Mouse (Mus musculus): ENCODE data around the gene Amacr.

Gene Amacr

DNA sequence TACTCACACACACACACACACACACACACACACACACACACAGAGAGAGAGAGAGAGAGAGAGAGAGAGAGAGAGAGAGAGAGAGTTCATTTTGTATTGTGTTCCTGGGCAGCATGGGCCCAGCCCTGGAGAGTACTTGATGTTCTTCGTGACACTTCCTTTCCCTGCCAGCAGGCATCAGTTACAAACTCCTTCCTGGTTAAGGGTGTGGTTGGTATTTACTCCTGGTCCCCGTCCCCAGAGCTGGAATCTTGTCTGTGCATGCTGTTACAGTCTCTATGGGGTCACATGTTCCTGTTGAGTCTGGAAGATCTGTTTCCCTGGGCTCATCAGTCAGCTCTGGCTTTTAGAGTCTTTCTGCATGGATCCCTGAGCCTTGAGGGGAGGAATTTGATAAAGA is 8.9 kb downstream of the Amacr start:
- DNase-seq: no peak

DNA sequence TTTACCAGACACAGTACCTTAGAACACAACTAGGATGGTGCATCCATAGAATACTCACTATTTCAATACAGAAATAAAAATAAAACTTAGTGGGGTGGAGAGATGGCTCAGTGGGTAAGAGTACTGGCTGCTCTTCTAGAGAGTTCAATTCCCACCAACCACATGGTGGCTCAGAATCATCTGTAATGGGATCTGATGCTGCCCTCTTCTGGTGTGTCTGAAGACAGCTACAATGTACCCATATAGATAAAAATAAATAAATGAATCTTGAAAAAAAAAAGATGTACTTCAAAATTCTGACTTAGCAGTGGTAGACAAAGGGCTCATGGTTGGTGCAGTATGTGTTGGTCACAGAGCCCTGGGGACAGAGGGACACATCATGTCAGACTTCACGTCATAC is 10.0 kb downstream of the Amacr start:
- DNase-seq: no peak

DNA sequence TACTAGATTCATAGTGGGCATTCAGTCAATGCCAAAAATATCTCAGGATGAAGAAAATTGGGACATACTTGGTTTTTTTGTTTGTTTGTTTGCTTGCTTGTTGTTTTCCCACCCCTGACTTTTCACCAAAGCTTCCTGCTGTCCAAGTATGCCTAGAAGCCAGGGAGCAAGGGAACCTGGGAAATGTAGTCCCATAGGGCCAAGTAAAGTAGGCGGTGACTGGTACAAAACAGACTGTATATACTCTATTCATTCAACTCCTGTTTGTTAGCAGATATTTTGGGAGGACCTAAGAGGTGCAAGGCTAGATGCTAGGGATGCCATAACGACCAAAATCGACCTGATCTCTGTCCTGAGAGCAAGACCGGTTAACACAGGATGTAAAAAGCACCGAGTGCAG is 18.3 kb downstream of the Amacr start:
- DNase-seq: no peak

DNA sequence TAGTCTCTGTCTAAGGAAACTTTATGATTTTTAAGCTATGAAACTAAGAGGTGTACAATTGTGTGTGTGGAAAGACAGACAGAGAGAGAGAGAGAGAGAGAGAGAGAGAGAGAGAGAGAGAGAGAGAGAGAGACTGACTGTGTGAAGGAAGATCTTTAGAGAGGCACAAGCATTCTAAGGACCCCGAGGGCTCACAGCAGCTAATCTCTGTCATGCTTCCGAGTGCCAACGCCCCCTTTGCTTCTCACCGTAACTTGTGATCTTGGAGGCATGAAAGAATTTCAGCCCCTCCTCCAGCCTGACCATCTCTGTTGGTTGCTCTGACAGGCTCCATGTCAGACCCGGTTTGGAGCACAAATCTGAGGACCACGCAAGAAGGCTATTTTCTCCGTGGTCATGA is 18.9 kb downstream of the Amacr start, which contains the start of gene Slc45a2:
Slc45a2 (plus strand) TSS at position 301 of the 400 bp plus-strand sequence.
- no peak for DNase-seq

DNA sequence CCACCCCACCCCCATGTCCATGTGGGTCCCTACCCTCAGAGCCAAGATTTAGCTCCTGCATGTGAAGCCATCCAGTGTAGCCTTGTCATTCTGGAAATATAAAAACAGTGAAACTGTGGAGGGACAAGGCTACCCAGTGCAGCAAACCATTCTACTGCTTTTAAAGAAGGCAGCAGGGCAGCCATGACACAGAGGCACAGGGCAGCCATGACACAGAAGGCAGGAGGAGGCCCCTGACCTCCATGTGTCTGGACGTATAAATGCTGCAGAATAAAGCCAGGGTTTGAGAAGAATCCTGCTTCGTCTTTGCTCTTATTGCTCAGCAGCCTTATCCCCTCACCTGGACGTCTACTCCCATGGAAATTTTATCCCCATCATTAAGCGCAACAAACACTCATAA is 22.2 kb downstream of the Amacr start:
- DNase-seq: no peak

DNA sequence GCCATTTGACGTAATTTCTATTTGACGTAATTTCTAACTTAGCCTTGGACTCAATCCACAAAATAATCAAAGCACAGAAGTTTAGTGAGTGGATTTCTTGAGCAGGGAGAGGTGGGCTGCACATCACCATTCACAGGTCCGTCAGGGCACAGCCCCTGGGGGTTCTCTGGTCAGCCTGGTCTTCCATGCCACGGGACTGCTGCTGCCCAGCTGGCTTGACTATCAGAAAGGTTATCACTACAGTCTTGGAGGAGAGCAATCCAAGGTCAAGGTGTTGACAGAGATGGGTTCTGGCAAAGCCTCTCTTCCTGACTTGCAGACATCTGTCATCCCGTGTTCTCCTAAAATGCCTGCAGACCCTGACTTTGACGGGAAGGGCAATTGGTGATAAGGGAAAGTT is 23.1 kb downstream of the Amacr start:
- no peak for DNase-seq

DNA sequence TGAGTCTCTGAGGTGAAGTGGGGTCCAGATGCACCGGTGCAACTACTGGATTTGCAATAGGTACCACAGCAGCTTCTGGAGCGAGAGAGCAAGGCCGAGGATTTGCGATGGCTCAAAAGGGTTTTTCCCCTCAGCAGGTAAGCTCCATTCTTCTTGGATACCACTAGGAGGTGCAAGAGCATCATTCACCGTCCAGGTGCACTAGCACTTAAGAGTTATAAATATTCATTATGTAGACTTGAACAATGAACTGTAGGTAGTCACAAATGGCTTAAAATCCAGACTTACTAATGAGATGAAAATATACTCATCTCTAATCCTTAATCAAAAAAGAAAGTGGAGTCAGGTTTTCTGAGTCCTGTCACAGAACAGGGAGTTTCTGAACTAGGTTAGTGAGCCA is 27.2 kb downstream of the Amacr start:
- DNase-seq: no peak

DNA sequence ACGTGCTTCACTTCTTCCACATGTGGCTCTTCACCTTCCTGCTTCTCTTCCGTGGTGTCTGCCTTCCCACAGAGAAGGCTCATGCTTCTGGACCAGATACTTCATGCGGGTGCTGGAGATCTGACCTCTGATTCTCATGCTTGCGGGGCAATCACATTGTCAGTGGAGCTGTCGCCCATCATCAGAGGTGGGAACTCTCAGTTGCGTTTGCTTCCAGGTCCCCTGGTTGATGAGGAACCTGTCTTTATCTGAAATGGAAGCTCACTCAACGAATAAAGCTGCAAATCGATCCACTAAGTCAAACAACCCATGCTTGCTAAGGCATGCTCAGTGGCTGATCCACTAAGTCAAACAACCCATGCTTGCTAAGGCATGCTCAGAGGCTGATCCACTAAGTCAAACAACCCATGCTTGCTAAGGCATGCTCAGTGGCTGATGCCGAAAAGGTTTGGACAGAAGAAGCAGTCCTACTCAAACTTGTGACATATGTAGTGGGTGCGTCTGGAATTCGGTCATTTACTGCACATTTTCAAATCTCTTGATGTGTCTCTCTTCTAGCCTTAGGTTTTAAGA is 29.5 kb downstream of the Amacr start:
- no peak for DNase-seq

DNA sequence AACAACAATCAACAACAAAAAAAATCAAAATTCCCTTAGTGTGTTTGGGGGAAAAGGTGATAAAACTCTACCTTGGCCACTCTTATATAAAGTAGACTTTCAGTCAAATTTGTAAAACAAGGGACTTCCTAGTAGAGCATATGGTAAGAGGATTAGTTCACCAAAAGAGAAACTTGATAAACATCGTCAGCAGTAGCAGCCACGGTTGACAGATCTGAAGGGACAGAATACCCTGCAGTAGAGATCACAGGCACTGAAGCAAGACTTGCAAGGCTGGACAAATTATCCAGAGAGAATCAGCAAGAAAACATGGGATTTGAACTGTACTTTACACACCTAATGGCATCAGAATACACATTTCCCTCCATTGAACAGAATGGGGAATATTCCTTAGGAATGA is 33.4 kb downstream of the Amacr start:
- DNase-seq: no peak

DNA sequence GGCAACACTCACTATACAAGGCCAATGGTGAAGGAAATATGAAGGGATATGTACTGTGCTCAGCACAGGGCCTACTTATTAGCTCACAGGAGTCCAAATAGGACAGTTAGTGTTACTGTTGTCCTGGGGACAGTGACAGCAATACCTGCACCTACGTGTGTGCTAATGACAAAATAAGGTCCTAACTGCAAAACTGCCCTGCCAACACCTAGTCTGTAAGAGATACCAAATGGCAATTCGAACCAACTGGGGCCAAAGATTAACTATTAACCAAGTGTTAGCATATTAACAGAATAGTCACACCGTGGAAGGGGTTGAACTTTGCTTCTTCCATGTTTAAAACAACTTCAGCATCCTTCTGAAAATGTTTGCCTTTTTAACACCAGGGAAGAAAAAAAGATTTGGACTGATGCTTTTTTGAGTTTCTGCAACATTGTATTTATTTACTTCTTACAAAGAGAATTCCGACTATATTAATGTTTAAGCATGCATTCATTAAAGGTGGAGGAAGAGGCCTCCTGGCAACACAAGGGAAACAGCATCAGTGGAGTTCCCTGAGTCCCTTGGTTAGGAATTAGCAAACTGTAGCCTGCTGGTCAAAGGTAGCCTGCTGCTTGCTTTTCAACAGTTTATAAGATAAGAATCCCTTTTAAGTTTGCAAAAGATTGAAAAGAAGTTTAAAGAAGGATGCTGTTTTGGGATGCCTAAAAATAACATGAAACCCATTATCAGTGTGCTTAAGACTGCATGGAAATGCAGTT is 45.4 kb downstream of the Amacr start:
- peak; percentile 13 for DNase-seq

GRCm38 (mm10) chr15:11030188-11030587 is 48.6 kb downstream of the Amacr start:
- DNase-seq: no peak

GRCm38 (mm10) chr15:11035947-11036474 is 54.5 kb downstream of the Amacr start:
- DNase-seq: no peak

DNA sequence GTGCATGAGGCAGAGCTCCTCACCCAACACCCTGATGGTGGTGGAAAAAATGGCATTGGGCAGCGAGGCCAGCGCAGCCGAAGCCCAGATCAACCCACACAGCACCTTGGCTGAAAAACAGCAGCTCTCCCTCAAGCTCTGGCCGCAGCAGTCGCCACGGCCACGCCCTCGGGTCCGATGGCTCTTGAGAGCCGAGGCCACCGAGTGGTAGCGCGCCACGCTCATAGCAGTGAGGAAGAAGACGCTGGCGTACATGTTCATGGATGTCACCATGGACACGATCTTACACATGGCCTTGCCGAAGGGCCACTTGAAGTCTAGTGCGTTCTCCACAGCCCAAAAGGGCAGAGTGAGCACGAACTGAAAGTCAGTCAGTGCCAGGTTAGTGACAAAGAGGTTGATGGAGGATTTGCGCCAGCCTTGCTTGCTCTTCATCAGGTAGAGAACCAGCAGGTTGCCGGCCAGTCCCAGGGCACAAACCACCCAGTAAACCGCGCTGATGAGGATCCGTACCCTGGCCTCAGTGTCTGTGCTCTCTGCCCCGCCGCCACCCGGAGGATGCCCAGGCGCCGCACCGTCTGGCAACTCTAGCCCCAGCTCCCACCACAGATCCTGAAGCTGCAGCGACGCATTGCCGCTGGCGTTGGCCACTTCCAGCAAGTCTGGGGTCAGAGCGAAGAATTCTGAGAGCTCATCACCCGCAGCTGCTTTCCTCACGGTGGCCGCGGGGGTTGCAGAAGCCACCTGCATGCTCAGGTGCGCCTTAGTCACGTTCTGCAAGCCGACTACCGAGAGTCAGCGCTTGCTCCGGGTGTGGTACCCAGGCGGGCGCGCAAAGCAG is 55.2 kb downstream of the Amacr start:
- peak; percentile 18 for DNase-seq

GRCm38 (mm10) chr15:11037376-11037695 is 55.8 kb downstream of the Amacr start:
- DNase-seq: no peak

DNA sequence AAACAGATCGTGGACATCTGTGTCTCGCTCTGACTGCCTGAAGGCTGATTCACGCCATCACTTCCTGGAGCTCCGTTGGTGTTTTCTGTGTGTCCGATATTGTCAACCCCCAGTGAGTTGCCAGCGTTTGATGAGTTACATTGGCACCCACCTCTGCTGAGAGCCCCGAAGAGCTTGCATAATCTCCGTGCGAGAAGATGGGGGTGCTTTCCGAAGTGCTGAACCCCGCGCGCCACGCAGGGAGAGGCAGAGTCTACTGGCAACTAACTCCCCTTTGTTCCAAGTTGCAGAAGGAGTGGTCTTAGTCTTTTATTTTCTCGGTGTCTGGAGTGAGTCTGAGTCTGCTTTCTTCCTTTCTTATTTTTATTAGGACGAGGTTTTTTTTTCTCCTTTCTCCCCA is 56.2 kb downstream of the Amacr start, which contains the start of gene Rxfp3:
Rxfp3 (minus strand) TSS at position 281 of the 400 bp plus-strand sequence.
- DNase-seq: no peak

DNA sequence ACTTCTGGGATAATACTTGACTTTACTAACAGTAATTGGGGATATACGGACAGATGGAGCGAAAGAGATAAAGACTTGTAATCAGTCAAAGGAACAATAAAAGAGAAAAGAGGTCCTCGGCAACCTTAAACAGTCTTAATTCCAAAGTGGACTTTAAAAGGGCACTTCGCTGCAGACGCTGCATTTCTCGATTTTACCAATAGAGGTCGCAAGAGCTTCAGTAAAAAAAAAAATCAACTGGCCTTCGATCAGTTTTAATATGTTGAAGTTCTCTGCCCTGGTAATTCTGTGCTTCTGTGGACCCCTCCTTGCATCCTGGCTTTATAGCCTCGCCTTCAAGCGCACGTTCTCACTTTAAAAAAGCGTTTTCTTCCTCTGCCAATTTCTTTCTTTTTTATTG is 56.9 kb downstream of the Amacr start:
- DNase-seq: peak; percentile 56

DNA sequence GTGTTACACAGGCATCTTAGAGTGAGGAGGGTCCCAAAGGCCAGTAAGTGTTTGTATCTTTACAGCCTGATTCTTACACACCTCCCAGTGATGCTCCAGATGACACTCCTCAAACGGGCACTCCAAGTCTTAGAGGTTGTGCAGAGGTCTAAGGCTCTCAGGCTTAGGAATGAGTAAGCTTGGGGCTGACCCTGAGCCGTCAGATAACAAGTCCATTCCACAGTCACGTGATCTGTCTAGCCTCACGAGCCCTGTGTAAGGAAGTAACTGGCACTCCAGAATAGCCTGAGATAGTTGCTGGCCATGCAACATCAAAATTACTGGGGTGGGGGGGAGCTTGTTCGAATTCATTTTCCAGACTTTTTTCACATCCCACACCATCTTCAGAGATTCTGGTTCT is 58.5 kb downstream of the Amacr start:
- DNase-seq: no peak

DNA sequence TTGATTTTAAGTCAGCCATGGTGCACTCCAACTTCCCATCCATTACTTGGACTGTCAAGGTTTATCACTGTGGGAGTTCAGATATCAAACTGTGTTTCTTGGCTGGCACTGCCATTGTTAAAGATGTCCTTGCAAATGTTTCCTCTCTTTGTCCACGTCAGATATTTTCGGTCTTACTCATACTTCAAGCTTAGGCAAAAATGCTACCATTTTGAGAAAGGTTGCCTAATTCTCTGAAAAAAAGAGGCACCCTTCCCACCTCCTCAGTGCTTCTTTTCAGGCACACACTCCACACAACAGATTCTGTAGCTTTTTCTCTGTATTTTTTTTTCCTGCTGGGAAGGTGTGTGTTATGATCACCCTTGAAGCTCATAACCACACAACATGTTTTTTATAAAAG is 59.7 kb downstream of the Amacr start:
- no peak for DNase-seq

DNA sequence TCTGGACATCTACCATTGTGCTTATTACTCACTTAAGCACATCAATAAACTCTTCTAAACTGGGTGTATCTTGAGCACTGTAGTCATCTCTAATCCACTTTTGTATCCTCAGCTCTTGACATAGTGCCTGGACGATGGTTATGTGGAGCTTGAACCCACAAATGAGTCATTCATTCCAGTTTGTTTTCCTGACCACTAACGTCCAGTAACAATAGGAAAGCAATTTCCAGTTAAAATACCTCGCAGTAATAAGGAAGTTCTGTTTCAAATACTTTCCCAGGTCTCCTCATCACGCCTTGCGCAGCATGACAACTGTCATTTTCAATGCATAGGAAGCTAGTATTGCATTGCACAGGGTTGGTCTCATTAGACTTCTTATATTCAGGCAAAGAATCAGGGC is 61.3 kb downstream of the Amacr start:
- no peak for DNase-seq

Measured in kidney, adult 18-20 months (tissue).